ENCODE assay signal across 15 mouse cellular contexts in the genomic region with DNA sequence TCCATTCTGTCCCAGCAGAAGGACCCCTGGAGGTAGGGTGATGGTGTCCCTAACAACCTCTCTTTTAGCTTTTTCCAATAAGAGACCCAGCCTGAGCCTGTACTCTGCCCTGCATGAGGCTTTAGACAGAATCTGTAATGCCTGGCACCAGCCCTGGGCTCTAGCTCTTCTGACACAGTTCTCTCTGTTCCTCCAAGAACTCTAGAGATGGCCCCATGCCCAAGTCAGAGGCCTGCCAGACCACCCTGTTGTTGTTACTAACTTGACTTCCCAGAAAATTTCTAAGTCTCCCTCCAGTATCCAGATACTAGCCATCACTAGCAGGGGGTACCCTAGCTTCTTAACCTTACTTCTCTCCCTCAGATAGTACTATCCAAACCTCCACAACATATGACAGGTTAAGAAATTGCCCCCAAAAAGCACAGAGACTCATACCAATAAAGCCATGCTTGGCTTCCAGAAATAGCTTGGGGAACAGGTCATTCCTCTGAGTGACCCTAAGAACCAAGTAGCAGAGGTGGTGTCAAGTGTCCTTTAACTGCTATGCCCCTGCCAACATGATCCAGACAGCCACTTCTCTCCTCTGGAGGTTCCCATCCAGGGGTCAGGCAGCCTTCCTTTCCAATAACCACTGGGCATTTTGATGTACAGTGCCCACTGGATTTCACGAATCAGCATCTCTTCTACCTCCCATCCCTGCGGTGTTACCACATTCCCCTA. TPM values are rescaled to one million over a fixed set of nuclear protein-coding genes. Genes with fewer than 3 reads are reported as not detected.
"Had no signal": no experiment of that assay in that cellular context is flagged by ENCODE, and none has a peak within 500 bp of the region (broad histone marks: within the 10 kb centered on the region; RNA-seq: fewer than 3 reads in every experiment).

No protein-coding gene starts in this region.

- ATAC-seq: midbrain, embryonic 16.5 days had no signal

- H3K4me3 ChIP-seq: layer of hippocampus, adult 2 months; limb, embryonic 10.5 days; liver, embryonic 15.5 days; megakaryocyte, embryonic 14.5 days; midbrain, embryonic 12.5 days had no signal

- H3K9ac ChIP-seq: liver, embryonic 15.5 days; midbrain, embryonic 12.5 days had no signal

- H3K27me3 ChIP-seq: liver, embryonic 15.5 days; midbrain, embryonic 12.5 days had no signal

- H3K4me1 ChIP-seq: limb, embryonic 10.5 days; midbrain, embryonic 12.5 days had no signal

- H3K27ac ChIP-seq: layer of hippocampus, adult 2 months; limb, embryonic 10.5 days; liver, embryonic 15.5 days; macrophage; midbrain, embryonic 12.5 days had no signal

- DNase-seq: kidney, adult 18-20 months; kidney, postnatal 10 days; kidney, postnatal 4 days; lung, adult 2 months; lung, postnatal 14 days; thymus, adult 18-20 months; thymus, postnatal 25 days had no signal

- H3K9me3 ChIP-seq: limb, embryonic 10.5 days; liver, embryonic 15.5 days; midbrain, embryonic 12.5 days had no signal

- H3K4me2 ChIP-seq: liver, embryonic 11.5 days; liver, embryonic 15.5 days; midbrain, embryonic 12.5 days had no signal

- H3K36me3 ChIP-seq: limb, embryonic 10.5 days; liver, embryonic 15.5 days; midbrain, embryonic 12.5 days had no signal

RNA-seq across cellular contexts. Expression of a gene that starts 41.1 kb away (rescaled TPM):
- polyA plus RNA-seq: macrophage had no signal
